In the genomic region with DNA sequence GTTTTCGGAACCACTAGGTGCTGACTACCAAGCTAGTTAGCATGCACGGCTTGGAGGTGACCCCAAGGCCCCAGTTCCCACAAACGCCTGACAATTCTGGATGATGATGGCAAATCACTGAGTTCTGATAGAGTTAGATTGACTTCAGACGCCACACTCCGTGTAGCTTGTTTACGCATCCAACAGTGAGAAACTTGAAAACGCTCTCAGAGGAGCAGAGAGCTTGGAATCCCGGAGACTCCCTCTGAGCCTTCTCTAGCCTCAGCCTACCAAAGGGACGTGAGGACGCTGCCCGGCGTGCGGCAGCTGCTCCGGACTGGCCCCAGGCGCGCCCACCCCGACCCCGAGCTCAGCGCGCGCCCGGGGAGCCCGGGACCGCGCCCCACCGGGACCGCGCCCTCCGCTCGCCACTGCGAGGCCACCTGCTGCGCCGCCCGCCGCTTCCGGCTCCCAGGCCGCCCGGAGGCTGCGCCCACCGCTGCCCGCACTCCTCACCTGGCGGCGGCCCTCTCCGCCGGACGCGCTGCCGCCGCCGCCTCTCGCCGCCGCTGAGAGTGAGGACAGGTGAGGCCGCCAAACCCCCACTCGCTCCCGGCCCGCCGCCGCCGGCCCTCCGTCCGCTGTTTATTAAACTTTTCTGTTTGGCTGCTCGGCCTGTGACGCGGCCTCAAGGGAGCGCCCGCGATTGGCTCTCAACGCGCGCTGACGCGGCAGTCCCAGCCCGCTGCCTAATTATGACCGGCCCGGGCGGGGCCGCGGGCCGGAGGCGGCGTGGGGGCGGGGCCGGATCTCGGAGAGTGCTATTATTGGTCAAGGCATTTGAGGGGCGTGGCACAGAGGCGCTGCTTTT, we compare ENCODE assay signal across 8 mouse cellular contexts. TPM values are rescaled to one million over a fixed set of nuclear protein-coding genes. Genes with fewer than 3 reads are reported as not detected.
DNase-seq lines count a peak whose midpoint lies in the region; ATAC-seq and TF ChIP-seq lines count a peak whose summit lies in the region.

A gene (minus strand): TSS at position 709 of the 850 bp plus-strand sequence.

- H3K4me1 ChIP-seq in embryonic facial prominence, embryonic 14.5 days (ENCODE audit: control insufficient read depth, insufficient read depth, low read length) = no peaks in the 10 kb centered on the region
- no peaks in the 10 kb centered on the region for H3K4me1 ChIP-seq in limb, embryonic 14.5 days (ENCODE audit: control insufficient read depth, insufficient read depth, low read length)
- no peaks in the 10 kb centered on the region for H3K4me1 ChIP-seq in midbrain, postnatal 0 days (ENCODE audit: insufficient read depth, low read length)

- H3K9ac ChIP-seq in embryonic facial prominence, embryonic 14.5 days (ENCODE audit: low read depth, low read length) = peak within 1 kb of the TSS; percentile 81
- peak within 1 kb of the TSS; percentile 90 for H3K9ac ChIP-seq in limb, embryonic 14.5 days (ENCODE audit: low read depth, low read length, severe bottlenecking)
- peak within 1 kb of the TSS; percentile 64 for H3K9ac ChIP-seq in midbrain, postnatal 0 days (replicated peaks; ENCODE audit: low read length, poor library complexity, severe bottlenecking)

- DNase-seq in 3T3-L1 (ENCODE audit: low read depth, low spot score) = peak; percentile 92
- DNase-seq in adrenal gland, postnatal 4 days (ENCODE audit: low spot score in 2 of 2) = peak; percentile 91 to 98
- peak; percentile 98 for DNase-seq in embryonic facial prominence, embryonic 14.5 days (ENCODE audit: low spot score)
- peak; percentile 98 for DNase-seq in heart, adult 8-10 months (ENCODE audit: low spot score)
- peak; percentile 100 for DNase-seq in kidney, adult 9 months
- DNase-seq in limb, embryonic 14.5 days (ENCODE audit: low spot score) = peak; percentile 97
- peak; percentile 98 for DNase-seq in midbrain, postnatal 0 days (ENCODE audit: low spot score)
- DNase-seq in spleen, postnatal 14 days (ENCODE audit: low spot score in 2 of 2) = peak; percentile 98

- under 1% methylated on average over 32 of the region's 87 CpGs for WGBS in embryonic facial prominence, embryonic 14.5 days
- WGBS in limb, embryonic 14.5 days = 3% methylated on average over 51 of the region's 87 CpGs
- under 1% methylated on average over 68 of the region's 87 CpGs for WGBS in midbrain, postnatal 0 days

- H3K4me2 ChIP-seq in embryonic facial prominence, embryonic 14.5 days (ENCODE audit: low read depth, low read length) = peak within 1 kb of the TSS; percentile 83
- peak within 1 kb of the TSS; percentile 75 for H3K4me2 ChIP-seq in limb, embryonic 14.5 days (replicated peaks; ENCODE audit: low read depth, low read length, severe bottlenecking)
- peak within 1 kb of the TSS; percentile 81 for H3K4me2 ChIP-seq in midbrain, postnatal 0 days (ENCODE audit: low read depth, low read length, poor library complexity, severe bottlenecking)

- H3K36me3 ChIP-seq in embryonic facial prominence, embryonic 14.5 days (ENCODE audit: control insufficient read depth, insufficient read depth, low read length) = no peaks in the 10 kb centered on the region
- H3K36me3 ChIP-seq in limb, embryonic 14.5 days (ENCODE audit: control insufficient read depth, insufficient read depth, low read length) = no peaks in the 10 kb centered on the region
- no peaks in the 10 kb centered on the region for H3K36me3 ChIP-seq in midbrain, postnatal 0 days (ENCODE audit: insufficient read depth, low read length)

- H3K27ac ChIP-seq in embryonic facial prominence, embryonic 14.5 days (replicated peaks; ENCODE audit: low read depth, low read length) = peak within 1 kb of the TSS; percentile 84
- peak within 1 kb of the TSS; percentile 88 for H3K27ac ChIP-seq in limb, embryonic 14.5 days (replicated peaks; ENCODE audit: low read depth, low read length)
- peak within 1 kb of the TSS; percentile 57; the same call in 1 of the 2 replicates for H3K27ac ChIP-seq in midbrain, postnatal 0 days (ENCODE audit: low read depth, low read length)

- no peak for TF ChIP-seq POLR2A in limb, embryonic 14.5 days (IDR thresholded peaks at IDR 0.05; ENCODE audit: borderline replicate concordance, extremely low read depth, insufficient read depth, insufficient read length)

- peak; percentile 98 for ATAC-seq in embryonic facial prominence, embryonic 14.5 days (ENCODE audit: low read depth)
- peak; percentile 99 for ATAC-seq in limb, embryonic 14.5 days (ENCODE audit: low FRiP score, low read depth)
- peak; percentile 100 for ATAC-seq in midbrain, postnatal 0 days (ENCODE audit: low FRiP score)

- H3K27me3 ChIP-seq in embryonic facial prominence, embryonic 14.5 days (replicated peaks; ENCODE audit: control insufficient read depth, insufficient read depth, low read length) = no peaks in the 10 kb centered on the region
- no peaks in the 10 kb centered on the region for H3K27me3 ChIP-seq in limb, embryonic 14.5 days (ENCODE audit: control insufficient read depth, insufficient read depth, low read length)
- no peaks in the 10 kb centered on the region for H3K27me3 ChIP-seq in midbrain, postnatal 0 days (ENCODE audit: insufficient read depth, low read length)

- no peaks in the 10 kb centered on the region for H3K9me3 ChIP-seq in embryonic facial prominence, embryonic 14.5 days (ENCODE audit: control insufficient read depth, low read length)
- H3K9me3 ChIP-seq in limb, embryonic 14.5 days (ENCODE audit: control insufficient read depth, low read length) = no peaks in the 10 kb centered on the region
- H3K9me3 ChIP-seq in midbrain, postnatal 0 days (ENCODE audit: low read length) = no peaks in the 10 kb centered on the region

- no peak; the same call in 1 of the 2 replicates for TF ChIP-seq CTCF in midbrain, postnatal 0 days (IDR thresholded peaks at IDR 0.05)

- H3K4me3 ChIP-seq in embryonic facial prominence, embryonic 14.5 days (ENCODE audit: low read depth, low read length) = peak within 1 kb of the TSS; percentile 90
- peak within 1 kb of the TSS; percentile 88 for H3K4me3 ChIP-seq in limb, embryonic 14.5 days (replicated peaks; ENCODE audit: low read length)
- peak within 1 kb of the TSS; percentile 91 for H3K4me3 ChIP-seq in midbrain, postnatal 0 days (ENCODE audit: low read depth, low read length)

RNA-seq across cellular contexts. Expression of the gene that starts here (rescaled TPM):
- 100 to 1,000 TPM; 101 to 113 TPM for total RNA-seq in adrenal gland, postnatal 4 days (2021)
- 149 and 179 TPM in 2 replicates for polyA plus RNA-seq in embryonic facial prominence, embryonic 14.5 days (2014; fragmentation: Nextera tagmentation; extraction: Ambion mirVana)
- total RNA-seq in heart, adult 8-10 months (2022) = 100 to 1,000 TPM in 1 of 4 experiments, 10 to 100 TPM in 3; 82.5 to 102 (median 85.4) TPM
- polyA plus RNA-seq in limb, embryonic 14.5 days (2012; rRNA removed) = 159 and 188 TPM in 2 replicates
- 151 and 173 TPM in 2 replicates for polyA plus RNA-seq in limb, embryonic 14.5 days (2014; fragmentation: Nextera tagmentation; extraction: Ambion mirVana)
- total RNA-seq in midbrain, postnatal 0 days (2014; rRNA removed) = 73.8 and 82.5 TPM in 2 replicates
- polyA plus RNA-seq in midbrain, postnatal 0 days (2015; fragmentation: Nextera tagmentation; extraction: Ambion mirVana) = 112 and 114 TPM in 2 replicates

Comparison
In these comparisons a context has a peak if more than half of its experiments do, and no peak if none do; other contexts are left out.
1. Peak in every context shown above with its lines: DNase-seq, ATAC-seq, H3K4me3 ChIP-seq and H3K27ac ChIP-seq.